Mouse (Mus musculus): ENCODE measurements around the gene Ksr1.

Gene Ksr1

GRCm38 (mm10) chr11:79148783-79149182 is 2.6 kb upstream of the Ksr1 start:
- DNase-seq (ENCODE audit: extremely low read depth, insufficient read length, low spot score), result no peak

GRCm38 (mm10) chr11:79145283-79146265 is 633 bp downstream of the Ksr1 start:
- peak; percentile 70 for DNase-seq (ENCODE audit: extremely low read depth, insufficient read length, low spot score)

GRCm38 (mm10) chr11:79144741-79145140 is 1.5 kb downstream of the Ksr1 start:
- no peak for DNase-seq (ENCODE audit: extremely low read depth, insufficient read length, low spot score)

GRCm38 (mm10) chr11:79144043-79144591 is 2.1 kb downstream of the Ksr1 start:
- no peak for DNase-seq (ENCODE audit: extremely low read depth, insufficient read length, low spot score)

- DNase-seq (ENCODE audit: extremely low read depth, insufficient read length, low spot score), result no peak
Measured at GRCm38 (mm10) chr11:79143322-79143721, 2.9 kb downstream of the Ksr1 start.

- no peak for DNase-seq (ENCODE audit: extremely low read depth, insufficient read length, low spot score)
Measured at GRCm38 (mm10) chr11:79142381-79142780, 3.8 kb downstream of the Ksr1 start.

GRCm38 (mm10) chr11:79141235-79142109 is 4.7 kb downstream of the Ksr1 start:
- no peak for DNase-seq (ENCODE audit: extremely low read depth, insufficient read length, low spot score)

- DNase-seq (ENCODE audit: extremely low read depth, insufficient read length, low spot score), result no peak
Measured at GRCm38 (mm10) chr11:79140511-79140888, 5.7 kb downstream of the Ksr1 start.

GRCm38 (mm10) chr11:79139878-79140510 is 6.2 kb downstream of the Ksr1 start:
- no peak for DNase-seq (ENCODE audit: extremely low read depth, insufficient read length, low spot score)

- no peak for DNase-seq (ENCODE audit: extremely low read depth, insufficient read length, low spot score)
Measured at GRCm38 (mm10) chr11:79138621-79139020, 7.6 kb downstream of the Ksr1 start.

- DNase-seq (ENCODE audit: extremely low read depth, insufficient read length, low spot score), result no peak
Measured at GRCm38 (mm10) chr11:79137245-79137644, 9.0 kb downstream of the Ksr1 start.

- no peak for DNase-seq (ENCODE audit: extremely low read depth, insufficient read length, low spot score)
Measured at GRCm38 (mm10) chr11:79135685-79136360, 10.4 kb downstream of the Ksr1 start.

GRCm38 (mm10) chr11:79135105-79135503 is 11.1 kb downstream of the Ksr1 start:
- DNase-seq (ENCODE audit: extremely low read depth, insufficient read length, low spot score), result no peak

GRCm38 (mm10) chr11:79134416-79135104 is 11.6 kb downstream of the Ksr1 start:
- DNase-seq (ENCODE audit: extremely low read depth, insufficient read length, low spot score), result no peak

- no peak for DNase-seq (ENCODE audit: extremely low read depth, insufficient read length, low spot score)
Measured at GRCm38 (mm10) chr11:79133961-79134360, 12.2 kb downstream of the Ksr1 start.

- DNase-seq (ENCODE audit: extremely low read depth, insufficient read length, low spot score), result no peak
Measured at GRCm38 (mm10) chr11:79133051-79133450, 13.2 kb downstream of the Ksr1 start.

GRCm38 (mm10) chr11:79131949-79132411 is 14.2 kb downstream of the Ksr1 start:
- peak; percentile 40 for DNase-seq (ENCODE audit: extremely low read depth, insufficient read length, low spot score)

GRCm38 (mm10) chr11:79129388-79130356 is 16.5 kb downstream of the Ksr1 start:
- no peak for DNase-seq (ENCODE audit: extremely low read depth, insufficient read length, low spot score)

Measured in 3134 (cell line).